Mouse (Mus musculus): ENCODE measurements around the gene Flrt1.

The Flrt1 gene

DNA sequence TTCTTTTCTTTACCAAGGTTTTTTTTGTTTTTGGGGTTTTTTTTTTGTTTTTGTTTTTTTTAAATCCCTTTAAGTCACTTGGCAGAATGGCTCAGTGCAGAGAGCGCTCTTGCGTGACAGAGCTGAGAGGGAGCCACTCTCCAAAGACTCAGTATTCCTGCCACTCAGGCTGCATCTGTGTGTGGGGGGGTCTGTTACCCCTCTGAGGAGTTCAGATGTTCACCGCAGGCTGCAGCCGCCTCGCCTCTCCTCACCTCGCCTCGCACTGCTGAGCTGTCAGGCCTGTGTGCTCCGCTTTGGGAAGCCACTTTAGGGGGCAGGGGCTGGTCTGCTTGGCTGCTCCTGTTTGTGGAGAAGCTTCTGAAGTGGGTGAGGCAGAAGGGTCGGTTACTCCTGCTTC lies at the start of gene Flrt1:
TSS of gene Flrt1 (minus strand) at position 186 of the 400 bp plus-strand sequence.
- DNase-seq, result no peak

DNA sequence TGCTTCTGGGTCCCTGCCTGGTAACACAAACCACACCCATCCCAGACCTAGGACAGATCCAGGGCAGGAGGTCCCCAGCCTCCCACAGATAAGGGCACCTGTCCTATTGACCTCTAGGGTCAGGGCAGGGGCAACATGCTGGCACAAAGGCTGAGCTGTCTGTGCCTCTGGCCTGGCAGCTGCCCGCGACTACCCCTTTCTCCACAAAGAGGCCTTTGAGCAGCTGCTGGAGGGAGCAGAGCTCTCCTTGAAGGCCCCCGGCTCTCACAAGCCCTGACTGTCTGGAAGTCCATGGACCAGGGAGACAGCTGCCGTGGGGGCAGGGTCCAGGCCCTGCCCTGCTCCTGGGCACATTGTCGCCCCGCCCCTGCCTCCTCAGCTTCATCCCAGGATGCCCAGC lies 49.7 kb upstream of the Flrt1 start:
- peak; percentile 42 for DNase-seq

DNA sequence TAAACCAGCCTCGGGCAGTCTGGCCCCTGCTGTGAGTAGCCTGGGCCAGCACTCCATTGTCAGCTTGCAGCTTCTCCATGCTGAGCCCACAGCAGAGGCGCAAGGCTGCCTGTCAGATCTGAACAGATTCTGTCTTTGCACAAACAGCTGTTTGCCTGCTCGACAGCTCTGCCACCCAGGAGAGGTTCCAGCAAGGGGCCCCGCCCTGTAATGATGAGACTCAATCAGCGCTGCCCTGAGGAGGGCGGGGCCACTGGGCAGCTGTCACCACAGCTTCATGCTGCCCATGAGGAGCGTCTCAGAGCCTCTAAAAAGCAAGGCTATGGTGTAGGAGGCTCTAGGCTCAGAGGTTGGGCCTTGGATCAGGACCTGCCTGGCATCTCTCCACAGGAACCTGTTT lies 47.7 kb upstream of the Flrt1 start:
- peak; percentile 28 for DNase-seq

GRCm38 (mm10) chr19:7151927-7152653 lies 46.6 kb upstream of the Flrt1 start:
- no peak for DNase-seq

DNA sequence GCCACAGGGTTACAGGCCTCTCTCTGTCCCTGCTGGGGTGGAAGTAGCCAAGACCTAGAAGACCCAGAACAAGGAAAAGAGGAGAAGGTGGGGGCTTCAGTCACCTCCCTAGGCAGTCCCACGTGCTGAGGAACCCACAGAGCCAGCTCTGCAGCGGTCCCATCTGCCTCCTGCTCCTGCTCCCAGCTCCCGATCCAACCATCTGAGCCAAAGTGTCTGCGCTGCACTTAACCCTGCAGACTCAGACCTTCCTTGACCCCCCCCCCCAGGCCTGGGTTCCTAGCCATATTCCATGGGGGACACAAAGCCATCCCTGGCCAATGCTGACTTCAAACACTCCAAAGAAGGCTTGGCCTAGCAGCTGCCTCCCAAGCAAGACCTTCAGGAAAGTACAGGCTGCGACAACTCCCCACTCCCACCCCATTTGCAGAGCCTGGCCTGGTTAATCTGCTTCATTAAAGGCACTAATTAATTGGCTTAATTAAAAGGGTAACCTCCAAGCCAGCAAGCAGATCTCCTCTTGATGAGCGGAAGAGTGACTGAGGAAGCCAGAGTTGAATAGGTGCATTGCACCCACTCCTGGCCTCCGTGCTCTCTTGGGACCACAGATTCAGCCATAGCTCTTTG lies 45.9 kb upstream of the Flrt1 start:
- no peak for DNase-seq

- DNase-seq, result no peak
Measured at GRCm38 (mm10) chr19:7149158-7149685, 43.7 kb upstream of the Flrt1 start.

DNA sequence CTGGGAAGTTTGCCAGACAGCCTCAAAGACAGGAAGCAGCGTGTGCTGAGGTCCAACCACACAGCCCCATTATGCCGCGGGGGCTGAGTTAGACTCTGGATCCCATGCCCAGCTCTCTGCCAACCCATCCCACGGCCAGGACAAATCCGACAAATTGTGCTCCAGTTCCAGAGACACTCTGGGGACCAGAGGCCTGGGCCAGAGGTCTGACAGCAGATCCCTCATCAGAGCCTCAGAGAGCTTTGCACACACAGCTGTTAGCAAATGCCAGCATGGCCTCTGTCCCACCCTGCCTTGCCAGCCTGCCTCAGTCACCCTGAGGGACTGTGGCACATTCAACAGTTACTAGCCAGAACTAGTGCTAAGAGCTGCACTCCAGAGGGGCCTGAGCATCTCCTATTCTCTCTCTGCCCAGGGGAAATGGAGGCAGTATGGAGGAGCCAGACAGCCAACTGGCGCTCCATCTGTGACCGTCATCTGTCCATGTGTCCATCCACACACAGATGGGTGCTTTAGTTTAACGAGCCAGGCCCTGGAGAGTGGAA lies 43.1 kb upstream of the Flrt1 start:
- no peak for DNase-seq

DNA sequence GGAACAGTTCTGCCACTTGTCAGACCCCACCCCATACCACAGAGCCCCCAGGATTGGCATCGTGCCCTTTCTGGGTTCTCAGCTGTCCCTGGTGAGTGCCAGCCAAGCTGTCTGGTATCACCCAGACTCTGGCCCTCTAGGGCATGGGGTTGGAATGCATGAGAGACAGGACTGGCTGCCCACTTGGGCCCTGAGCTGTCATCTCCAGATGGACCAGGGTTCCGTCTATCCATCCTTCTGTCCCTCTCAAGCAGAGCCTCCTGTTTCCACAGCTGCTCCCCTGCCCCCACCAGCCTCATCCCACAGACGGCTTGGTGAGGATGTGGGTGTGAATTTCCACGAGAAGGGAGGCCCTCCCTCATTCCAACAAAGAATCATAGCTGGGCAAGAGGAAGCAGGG lies 42.6 kb upstream of the Flrt1 start:
- DNase-seq, result peak; percentile 56

DNA sequence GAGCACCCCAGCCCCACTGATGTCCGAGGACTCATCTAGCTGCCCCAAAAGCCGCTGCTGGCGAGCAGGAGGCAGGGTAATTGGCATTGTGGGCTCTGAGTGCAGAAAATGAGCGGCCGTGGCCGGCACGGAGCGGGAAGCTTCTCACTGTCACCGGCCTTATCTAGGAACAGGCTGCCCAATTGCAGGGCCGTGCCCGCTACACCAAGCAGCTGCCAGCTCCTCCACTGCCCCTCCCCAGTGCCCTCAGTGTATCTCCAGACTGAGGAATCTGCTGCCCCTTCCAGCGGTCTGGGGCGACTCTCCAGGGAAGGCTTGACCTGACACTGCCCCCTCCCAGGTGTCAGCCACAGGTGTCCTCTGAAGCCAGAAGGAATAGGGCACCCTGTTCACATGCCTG lies 40.8 kb upstream of the Flrt1 start:
- no peak for DNase-seq

DNA sequence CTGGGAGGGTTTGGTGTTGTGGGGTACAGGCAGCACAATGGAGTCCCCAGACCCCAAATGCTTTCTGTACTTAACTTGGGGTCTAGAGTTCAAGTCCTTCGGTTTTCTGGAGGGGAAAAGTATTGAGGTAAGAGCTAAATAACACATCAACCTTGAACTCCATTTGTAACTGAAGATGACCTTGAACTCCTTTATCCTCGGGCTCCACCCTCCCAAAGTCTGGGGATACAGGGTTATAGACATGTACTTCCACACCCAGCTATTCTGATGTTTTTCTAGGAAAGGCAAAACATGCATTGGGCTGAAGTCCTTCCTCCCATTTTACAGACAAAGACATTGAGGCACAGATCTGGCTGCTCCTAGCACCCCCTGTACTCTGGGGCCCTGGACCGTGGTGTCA lies 38.9 kb upstream of the Flrt1 start:
- DNase-seq, result no peak

DNA sequence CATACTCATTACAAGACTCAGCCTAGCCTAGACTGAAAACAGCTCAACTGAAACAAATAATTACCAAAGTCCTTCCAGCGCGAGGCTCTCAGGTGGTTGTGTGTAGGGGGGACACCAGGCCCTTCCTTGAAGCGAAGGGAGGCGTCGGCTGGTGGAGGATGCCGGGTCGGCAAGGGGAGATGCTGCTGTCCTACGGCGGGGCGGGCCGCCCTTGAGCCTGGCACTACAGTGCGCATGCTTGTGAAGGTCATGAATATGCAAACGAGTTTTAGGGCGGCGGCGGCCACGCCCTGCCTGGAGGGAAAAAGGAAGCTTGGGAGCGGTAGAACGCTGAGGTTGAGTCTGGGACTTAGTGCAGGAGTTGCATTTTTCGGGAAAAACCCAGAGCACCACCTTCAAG lies 38.3 kb upstream of the Flrt1 start:
- DNase-seq, result peak; percentile 69

DNA sequence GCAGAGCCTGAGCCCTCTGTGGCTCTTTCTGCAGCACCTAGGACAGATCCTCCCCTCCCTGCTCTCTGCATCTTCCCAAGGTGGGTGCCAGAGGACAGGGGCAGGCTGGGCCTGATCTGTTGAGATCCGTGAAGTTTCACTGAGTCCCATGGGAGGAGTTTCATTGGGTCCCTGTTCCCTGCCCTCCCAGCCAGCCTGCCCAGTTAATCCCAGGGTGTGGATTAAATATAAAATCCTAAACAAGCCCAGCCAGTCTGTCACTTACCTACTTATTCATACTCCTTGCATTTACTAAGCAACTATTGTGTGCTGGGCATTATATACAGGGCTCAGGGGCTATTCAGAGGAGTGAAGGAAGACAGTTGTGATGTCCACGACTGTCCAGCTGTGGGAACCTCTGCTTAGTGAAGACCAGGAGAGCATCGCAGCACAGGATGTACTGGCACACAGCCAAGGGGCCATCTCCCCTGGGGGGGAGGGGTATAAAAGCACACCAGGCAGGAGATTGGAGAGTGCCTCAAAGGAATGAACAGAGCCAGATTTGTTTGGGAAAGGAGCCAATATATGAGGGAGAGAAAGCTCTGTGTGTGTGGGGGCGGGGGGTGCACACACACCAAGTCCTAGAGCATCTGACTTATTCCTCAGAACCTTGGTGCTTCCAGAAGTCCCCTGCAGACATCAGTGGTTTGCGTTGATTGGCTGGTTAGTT lies 36.8 kb upstream of the Flrt1 start:
- no peak for DNase-seq

- DNase-seq, result no peak
Measured at GRCm38 (mm10) chr19:7140856-7141421, 35.4 kb upstream of the Flrt1 start.

DNA sequence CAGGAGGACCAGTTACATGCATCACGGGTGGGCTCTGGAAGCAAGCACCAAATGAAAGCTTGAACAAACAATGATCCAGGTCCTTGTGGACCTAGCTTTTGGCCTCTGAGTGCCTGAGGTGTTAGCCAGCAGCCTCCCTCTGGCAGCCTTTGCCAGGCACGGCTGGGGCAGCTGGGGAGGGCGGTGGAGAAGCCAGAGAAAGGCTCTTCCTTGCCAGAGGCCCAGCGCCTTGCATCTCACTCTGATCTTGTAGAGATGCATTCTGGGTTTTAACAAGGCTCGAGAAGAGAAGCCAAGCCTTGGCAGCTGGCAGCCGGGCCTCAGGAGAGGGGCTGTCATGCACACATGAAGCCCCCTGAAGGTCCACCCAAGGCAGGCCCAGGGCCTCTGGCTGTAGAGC lies 34.8 kb upstream of the Flrt1 start:
- no peak for DNase-seq

DNA sequence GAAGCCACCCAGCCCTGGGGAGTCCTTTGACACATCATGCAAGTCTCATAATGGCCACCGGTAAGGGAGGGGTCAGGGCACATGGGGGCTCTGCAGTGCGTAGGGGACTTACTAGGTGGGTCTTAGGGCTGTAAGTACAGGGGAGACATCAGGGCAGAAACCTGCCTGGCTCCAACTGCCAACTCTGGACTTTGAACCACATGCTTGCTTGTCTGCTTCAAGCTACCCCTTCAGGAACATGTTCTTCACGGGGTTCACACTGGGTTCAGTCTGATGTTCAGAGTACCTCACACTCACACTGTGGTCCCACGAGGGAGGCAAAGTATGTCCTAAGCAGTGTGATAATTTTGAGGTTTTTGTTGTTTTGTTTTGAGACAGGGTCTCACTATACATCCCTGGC lies 33.8 kb upstream of the Flrt1 start:
- DNase-seq, result no peak

GRCm38 (mm10) chr19:7138327-7138726 lies 32.8 kb upstream of the Flrt1 start:
- DNase-seq, result no peak

- no peak for DNase-seq
Measured at GRCm38 (mm10) chr19:7136714-7137498, 31.4 kb upstream of the Flrt1 start.

- no peak for DNase-seq
Measured at GRCm38 (mm10) chr19:7136016-7136415, 30.5 kb upstream of the Flrt1 start.

- DNase-seq, result no peak
Measured at GRCm38 (mm10) chr19:7135525-7135924, 30.0 kb upstream of the Flrt1 start.

DNA sequence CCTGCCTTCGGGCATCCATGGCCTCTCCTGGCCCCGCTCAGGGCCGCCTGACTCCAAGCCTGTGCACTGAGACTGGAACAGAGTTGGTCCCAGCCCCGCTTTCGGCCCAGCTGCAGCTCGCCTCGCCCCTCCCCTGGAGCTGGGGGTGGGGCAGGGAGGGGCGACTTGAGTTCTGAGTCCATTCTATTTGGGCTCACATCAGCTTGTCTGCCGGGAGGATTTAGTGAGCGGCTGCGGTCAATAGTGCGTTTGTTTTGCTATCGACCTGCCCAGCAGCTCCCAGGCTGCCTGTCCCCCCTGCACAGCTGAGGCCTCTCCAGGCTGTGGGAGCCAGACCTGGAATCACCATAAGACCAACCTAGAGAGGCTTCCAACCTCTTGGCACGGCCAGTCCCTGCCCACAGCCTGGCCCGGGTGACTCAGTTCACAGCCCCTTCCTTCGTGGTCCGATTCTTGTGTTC lies 29.1 kb upstream of the Flrt1 start:
- no peak for DNase-seq

GRCm38 (mm10) chr19:7133436-7133835 lies 27.9 kb upstream of the Flrt1 start:
- no peak for DNase-seq

GRCm38 (mm10) chr19:7130317-7130716 lies 24.8 kb upstream of the Flrt1 start:
- no peak for DNase-seq
